Mouse (Mus musculus) embryo, embryonic 10 days (tissue): ENCODE measurements around the gene Vax1.
A peak's percentile ranks its signal among the peaks of the same experiment; 100 is the strongest.

Source experiments
- DNase-seq: peaks from one replicate; pipeline ENCODE4 v3.0.0-alpha.2; 2015; ENCODE audit warnings: low spot score

Gene Vax1

DNA sequence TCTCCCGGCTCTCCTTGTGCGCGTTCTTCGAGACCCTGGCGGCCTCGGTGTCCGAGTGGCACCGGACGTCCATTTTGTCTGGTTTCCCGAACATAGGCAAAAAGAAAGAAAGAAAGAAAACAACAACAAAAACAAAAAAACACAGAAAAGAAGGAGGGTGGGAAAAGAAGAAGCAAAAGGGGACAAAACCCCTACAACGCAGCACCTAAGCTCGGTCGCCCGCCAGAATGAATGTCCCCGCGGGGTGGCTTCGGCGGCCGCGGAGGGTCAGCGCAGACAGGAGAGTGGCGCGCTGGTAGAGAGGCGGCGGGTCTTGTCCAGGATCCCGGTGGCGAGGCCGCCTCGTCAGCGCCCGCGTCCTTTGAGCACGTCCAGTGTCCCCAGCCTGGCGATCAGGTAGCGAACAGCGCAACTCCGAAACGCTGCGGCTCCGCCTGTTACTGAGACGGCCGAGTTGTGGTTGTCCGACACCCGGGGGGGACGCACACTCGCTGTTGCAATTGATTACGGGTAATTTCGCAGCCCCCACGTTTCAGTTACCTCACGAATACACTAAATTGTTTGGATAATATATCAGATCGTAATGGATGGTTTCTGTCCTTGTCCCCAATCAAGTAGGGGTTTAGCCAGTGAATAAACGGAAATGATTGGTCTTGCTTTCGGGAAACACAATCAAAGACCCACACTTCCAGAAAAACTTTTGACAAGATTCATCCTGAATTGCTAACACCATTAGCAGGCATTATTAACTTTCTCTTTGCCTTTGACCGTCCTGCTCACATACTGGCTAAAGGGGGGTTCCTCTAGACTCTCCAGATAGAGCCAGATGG is at the start of gene Vax1:
Gene Vax1, minus strand, starts transcription at position 121 of the 830 bp plus-strand sequence.
- DNase-seq, result peak; percentile 64

DNA sequence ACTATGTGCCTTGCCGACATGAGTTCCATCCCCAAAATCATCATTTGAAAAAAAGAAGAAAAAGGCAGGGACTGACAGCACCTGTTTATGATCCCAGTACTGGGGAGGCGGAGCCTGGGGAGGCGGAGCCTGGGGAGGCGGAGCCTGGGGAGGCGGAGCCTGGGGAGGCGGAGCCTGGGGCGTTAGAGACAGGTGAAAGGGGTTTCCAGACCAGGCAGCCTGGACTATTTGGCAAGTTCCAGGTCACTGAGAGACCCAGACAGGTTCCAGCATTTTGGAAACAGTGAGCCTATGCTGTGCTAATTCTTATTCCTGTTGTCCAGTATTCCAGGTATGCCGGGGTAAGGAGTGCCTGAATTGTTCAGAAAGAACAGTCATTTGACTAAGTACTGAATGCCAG is 49.1 kb upstream of the Vax1 start, which contains the start of gene Kcnk18:
Gene Kcnk18, plus strand, starts transcription at position 224 of the 400 bp plus-strand sequence.
- DNase-seq, result no peak

DNA sequence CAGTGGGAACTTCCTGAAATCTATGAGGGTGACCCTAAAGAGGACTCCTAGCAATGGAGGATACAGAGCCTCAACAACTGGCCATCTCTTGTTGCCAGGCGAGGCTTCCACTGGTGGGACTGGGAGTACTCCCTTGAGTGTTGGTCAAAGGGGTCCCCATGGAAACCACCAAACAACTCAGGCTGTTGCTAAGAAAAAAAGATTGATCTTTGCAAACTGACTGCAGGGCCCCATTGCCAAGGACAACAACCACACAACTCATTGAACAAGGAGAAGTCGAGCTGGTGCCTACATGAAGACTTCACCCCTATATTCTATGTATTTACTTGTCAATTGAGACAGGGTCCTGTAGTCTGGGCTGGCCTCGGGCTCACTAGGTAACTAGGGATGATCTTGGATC is 47.0 kb upstream of the Vax1 start:
- no peak for DNase-seq

DNA sequence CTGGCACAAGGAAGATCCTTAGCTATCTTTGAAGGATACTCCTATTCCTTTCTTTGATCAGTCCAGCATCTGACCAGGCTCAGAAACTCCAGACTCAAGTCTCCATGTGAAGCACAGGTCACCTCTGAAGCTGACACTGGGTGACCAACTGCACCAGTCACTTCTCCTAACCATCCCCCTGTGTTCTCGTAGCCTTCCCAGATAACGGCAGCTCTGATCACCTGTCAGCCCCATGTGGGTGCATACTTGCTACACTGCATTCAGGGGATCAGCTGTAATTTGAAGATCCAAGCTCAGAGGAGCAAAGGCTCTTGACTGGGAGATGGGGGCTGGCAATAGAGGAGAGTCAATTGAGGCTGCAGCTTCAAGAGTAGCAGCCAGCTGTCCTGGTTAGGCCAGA is 39.1 kb upstream of the Vax1 start:
- no peak for DNase-seq

DNA sequence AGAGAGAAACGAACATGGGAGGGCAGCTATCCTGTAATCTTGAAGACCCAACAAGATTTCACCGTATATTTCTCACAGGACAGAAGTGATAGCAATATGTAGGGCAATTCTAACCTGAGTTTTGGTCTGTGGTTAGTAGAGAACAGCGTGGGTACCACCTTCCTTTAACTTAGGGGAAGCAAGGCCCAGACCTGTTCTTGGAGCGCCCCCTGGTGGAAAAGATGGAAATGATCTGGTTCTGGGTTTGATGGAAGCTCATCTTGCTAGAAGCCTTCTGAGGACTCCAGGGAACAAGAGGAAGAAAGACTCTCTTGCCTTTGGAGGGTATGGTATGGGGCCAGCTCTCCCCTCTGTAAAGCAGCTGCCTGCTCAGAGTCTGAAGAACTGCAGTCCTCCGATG is 38.6 kb upstream of the Vax1 start:
- peak; percentile 63 for DNase-seq

DNA sequence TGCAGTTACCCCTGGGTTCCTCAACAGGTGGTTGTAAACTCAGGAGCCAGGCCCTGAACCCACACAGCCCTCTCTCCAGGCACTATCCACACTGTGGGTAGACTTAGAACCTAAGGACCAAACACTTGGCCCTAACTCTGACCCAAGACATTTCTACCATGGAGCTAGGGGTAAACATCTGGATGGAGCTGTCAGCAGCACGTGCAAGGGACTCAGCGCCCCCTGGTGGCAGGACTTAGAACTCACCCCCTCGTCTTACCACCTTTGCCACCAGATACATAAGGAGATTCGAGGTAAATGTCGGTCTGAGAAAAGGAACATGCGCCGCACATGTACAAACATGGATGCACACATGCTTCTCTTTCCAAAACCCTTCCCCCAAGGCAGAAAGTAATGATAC is 28.3 kb upstream of the Vax1 start:
- peak; percentile 75 for DNase-seq

DNA sequence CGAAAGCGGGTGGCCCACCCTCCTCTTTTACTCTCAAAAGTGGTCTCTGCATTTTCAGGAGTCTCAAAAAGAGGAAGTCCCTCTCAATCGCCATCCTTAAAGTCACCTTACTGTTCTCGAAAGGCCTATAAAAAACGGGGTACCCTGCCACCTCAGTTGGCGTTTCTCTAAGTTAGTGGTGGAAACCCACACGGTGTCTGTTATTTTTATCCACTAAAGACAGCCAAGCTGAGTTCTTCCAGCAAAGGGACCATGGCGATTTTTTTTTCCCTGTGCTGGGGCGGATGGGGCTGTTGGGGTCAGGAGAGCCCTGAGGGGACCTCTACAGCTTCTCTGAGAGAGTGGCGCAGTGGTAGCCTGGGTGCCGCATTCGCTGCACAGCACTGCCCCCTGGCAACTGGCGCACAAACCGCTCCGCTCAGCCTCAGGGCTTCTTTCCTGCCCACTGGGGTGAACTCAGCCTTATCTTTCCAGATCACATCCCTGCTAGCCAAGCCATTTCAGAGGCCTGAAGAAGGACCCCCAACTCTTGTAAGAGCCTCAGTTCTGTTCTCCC is 26.3 kb upstream of the Vax1 start:
- peak; percentile 83 for DNase-seq

DNA sequence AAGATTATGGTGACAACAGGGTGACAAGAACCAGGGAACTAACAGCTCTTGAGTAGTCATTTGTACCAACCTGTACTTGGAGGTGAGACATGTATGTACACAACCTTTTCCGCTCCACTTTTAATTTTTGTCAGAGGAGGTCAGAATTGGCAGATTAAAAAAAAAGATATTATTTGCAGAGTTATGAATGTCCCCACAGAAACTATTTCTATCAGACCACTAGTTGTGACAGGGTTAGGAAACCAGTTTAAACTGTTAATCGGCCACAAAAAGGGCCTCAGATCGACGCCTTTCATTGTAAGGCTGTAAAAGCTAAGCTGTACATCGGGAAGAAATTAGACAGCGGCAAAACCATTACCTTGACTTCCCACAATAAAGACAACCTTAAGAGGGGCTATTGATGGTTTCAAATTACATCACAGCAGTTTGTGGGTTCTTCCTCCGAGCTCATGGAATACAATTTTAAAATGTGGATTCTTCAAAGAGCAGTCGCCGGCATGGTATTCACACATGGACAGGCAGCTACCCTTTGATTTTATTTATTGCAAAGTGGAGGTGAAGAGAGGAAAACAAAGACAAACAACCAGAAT is 25.4 kb upstream of the Vax1 start:
- no peak for DNase-seq

DNA sequence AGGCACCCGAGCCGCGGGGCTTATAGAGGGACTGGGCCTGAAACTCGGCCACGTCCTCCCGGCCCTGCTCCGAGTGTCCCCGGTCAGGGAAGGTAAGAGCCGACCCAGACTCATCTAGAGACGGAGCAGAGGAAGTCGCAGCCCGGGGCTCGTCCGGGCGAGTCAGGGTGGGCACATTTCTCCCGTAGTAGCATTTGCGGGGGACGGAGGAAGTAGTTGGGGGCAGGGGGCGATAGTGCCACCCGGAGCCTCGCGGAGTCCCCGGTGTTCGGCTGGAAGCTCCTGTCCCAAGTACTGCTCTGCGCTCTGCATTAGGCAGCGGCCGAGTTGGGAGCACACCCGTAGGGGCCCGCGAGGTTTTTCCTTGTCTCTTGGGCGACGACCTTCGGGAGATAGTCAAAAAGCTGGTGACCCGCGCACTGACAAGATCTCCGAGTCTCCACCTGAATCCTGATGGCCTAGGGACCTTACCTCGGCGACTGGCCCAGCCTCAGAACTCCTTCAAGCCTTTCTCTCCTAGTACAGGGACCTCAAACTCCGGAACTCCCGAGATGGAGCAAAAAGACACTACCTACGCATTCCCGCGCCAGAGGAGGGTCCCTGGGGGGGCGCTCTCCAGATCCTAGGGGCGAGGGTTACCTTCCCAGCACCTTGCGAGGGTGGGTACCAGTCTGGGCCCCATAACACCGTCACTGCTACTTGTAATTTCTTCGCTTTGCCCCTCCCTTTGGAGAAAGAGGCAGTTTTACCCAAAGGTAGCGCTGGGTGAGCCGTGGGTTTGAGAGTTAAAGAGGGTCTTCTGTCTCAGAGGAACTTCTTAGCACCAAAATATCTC is 24.3 kb upstream of the Vax1 start:
- DNase-seq, result no peak

DNA sequence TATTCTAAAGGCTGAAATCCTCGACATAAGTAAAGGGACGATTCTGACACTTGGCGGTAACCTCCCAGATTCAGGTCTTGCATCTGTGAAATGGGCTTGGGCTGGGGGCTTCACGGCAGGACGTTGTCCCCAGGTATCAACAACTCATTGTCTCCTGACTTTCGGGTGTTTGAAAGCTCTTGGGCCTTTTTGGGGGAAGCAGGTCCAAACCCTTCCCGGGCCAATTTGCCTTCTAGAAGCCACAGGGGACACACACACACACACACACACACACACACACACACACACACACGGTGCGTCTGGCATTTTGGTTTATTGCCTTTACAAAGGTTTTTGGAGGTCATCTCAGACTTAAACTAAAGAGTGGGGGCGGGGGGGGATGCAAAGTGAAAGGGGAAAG is 23.6 kb upstream of the Vax1 start:
- DNase-seq, result no peak

DNA sequence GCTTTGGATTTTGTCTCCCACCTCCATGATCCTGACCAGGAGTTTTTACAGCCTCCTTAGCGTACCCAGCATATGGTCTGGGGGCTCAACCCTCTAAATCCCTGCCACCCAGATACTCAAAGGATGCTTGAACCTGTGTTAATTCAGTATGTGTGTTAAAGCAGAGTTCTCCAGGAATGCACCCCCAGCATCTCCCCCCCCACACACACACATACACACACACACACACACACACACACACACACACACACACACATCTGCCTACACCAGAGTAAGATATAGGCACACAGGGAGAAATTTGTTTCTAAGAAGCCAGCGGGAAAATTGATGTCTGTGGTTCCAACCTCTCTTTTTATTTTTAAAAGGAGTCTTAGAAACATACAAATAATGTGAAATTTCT is 22.6 kb upstream of the Vax1 start:
- no peak for DNase-seq

DNA sequence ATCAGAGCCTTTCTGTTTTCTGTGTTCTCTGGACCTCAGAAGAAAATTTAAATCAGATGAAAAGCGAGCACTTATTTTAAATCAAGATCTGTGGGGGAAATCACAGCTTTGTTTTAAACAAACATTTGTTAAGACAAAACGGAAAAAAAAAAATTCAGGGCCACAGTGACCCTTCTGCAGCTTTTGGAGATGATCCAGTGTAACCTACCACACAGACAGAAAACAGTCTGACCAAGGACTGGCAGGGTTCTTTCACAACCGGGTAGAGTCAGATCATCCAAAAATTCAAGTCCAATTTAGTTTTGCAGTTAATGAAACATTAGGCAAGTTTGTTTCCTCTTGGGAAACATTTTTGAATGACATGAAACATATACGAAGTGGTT is 21.3 kb upstream of the Vax1 start:
- no peak for DNase-seq

DNA sequence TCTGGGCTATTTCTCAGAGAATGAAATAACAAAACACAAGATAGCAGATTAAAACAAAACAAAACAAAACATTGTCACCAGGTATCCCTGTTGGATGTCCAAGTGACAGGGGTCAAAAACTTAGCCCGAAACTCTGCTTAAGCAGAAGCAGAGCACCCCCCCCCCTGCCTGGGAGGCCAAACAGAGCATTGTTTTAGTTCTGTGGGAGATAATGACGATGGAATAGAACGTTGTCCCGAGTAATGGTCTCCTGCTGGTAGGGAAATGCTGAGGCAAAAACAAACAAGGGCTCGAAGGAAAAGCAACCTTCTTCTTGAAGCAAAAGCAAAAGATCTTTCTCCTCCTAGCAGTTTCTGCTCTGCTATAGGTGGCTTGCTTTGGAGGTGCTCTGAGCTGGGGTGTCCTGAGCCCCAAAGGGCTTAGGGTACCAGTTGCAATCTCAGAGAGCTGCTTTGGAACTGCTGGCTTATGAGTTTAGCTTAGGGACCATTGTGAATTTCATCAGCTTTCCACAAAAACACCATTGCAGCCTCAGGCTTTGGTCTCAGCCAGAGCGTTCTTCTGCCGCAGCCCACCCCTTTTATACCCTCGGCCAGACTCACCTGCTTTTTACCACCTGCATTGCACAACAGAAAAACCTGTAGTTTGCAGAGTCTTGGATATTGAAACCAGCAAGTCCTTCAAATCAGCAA is 20.7 kb upstream of the Vax1 start:
- no peak for DNase-seq

DNA sequence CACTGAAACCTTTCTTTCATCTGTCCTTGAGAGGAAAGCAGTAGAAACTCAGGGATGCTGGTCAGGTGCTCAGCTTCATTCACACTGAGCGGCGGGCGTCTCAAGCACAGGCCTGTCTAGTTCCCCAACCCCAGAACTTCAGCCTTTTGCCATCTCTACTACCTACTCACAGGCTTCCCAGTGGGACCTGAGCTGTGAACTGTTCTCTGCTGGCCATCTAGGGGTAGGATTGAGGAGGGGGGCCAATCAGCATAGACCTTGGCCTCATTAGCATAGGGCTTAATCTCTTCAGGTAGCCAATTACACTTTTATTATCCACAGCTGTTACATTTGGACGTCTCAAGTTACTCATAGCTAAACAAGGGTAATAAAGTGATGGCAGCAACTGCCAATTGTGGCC is 19.1 kb upstream of the Vax1 start:
- no peak for DNase-seq

DNA sequence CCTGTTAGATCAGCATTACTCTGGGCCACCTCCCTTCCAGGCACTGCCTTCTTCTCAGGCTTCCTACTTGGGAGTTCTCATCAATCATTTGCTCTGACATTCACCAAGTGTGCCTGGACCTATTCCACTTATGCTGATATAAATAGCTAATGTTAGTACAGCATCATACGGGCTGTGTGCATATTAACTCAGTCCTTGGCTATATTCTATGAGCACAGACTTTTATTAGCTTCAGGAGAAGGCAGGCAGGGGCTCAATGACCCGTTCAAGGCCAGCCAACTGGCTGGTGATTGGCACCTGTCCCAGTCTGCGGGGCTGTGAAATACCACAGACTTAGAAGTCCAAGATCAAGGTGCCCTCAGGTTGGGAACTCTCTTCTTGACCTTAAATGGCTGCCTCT is 14.1 kb upstream of the Vax1 start:
- no peak for DNase-seq

DNA sequence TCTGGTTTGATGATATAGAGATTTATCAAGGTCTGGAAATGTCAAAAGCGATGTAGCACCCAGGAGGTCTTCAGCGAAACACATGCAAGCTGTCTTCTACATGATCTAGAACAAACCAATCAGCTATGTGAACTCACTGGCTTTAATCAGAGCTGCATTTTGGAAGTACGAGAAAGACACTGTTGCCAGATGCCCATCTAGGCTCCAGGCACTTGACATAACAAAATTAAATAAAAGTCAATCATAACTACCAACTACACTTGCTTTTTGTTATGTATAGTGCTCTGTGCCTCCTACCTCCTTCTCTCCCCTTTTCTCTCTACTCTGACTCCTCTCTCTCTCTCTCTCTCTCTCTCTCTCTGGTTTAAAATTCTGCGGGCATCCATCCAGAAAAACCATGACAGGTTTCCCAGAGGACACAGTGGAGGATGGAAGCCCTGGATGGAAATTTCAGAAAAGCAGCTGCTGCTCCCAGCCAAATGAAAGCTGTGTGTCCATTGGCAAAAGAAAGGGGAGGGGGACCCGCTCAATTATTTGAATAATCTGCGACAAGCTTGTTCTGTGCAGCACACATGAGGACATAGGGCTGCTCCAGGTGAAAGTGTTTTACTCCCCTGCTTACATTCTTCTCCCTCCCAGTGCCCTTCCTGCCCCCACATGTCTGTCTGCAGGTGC is 3.6 kb upstream of the Vax1 start:
- no peak for DNase-seq

DNA sequence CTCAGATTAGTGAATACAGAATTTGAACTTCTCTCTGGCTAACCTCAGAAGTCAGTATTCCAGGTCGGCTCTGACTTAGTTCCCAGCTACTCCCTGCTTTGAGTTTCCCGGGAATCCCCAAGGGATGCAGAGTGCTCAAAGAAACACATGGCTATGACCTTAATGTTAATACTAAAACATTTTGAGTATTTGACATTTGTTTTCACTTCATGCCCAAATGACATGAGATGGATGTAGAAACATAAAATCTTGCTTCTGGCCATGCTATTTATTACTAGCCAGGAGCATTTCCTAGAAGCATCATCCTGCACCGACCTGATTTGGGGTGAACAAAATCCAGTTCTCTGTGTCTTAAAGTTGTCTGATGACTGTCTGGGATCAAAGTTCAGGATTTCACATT is 2.9 kb upstream of the Vax1 start:
- no peak for DNase-seq

DNA sequence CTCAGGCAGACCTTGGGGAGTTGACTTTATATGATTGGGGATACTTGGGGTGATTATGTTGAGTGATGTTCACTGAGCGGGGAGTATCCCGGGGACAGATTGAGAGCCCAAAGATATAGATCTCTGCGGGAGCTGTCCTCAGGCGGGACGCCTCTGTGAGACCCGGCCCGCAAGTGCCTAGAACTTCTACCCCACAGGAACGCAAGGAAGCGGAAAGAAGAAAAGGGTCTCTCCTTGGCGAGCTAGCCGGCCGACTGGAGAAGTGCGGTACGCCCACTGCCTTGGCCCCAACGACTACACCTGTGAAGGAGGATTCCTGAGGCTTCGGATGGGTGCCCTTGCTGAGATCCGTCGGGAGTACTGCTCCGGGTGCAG is 2.0 kb upstream of the Vax1 start:
- DNase-seq, result no peak

DNA sequence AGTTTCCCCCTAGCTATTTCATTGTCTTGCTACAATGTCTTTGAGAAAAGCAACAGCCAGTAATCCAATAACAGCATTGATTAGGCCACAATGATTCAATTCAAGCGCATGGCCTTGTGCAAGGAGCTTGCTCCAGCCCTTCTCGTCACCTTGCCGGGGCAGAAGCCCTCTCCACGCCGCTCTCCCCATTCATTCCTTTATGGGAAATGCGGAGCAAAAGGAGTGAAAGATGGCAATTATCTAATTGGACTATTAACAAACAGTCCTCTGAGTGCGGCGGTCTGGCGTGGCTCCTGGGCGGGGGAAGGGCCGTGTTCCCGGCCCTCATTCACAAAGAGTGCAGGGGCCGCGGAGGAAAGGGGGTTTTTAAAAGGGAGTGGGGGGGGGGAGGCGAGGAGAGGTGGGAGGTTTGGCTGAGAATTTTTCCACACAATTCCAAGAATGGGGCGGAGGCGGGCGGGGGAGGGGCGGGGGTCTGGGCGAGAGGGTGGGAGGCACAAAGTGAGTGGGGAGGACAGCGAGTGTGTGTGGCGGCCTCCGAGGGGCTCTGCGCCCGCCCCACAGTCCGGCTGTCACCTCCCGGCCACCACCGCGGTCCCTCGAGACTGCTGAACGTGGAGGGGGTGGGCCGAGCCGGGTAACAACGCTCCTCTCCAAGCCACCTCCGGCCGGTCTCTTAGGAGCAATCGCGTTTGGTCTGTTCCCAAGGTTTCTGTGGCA is 1.5 kb upstream of the Vax1 start:
- DNase-seq, result peak; percentile 44

DNA sequence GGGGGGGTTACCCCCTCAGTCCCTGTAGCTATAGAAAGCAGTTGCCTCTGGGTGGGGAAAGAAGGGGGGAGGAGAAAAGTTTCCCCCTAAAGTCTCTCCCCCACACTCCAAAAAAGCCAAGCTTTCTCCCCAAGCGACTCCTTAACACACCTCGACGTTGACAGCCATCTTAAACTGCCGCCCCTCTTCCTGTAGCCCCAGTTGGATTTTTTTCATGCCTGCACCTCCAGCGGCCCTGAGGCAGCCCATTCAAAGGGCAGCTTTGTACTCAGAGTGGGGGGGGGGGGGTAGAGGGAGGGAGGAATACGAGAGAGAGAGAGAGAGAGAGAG is 875 bp upstream of the Vax1 start:
- DNase-seq, result no peak
